9 mouse cellular contexts compared by ENCODE assay signal in the genomic region with DNA sequence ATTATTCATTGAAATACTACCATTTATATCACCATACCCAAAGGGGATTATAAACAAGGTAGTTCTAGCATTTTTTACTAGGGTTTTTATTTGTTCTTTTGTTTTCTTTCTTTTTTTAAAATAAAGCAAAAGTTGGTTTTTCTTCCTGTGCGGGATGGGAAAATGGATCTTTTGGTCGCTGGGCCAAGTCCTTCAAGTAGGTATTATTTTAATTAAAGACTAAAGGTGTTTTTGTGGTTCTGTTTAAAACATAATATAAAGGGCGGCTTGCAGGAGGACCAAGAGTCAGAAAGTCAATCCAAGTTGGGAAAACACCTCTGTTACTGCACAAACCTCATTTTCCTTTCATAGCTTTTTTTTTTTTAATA. TPM values are rescaled to one million over a fixed set of nuclear protein-coding genes. Genes with fewer than 3 reads are reported as not detected.
DNase-seq lines count a peak whose midpoint lies in the region; ATAC-seq and TF ChIP-seq lines count a peak whose summit lies in the region.
"Had no signal": no experiment of that assay in that cellular context is flagged by ENCODE, and none has a peak within 500 bp of the region (broad histone marks: within the 10 kb centered on the region; RNA-seq: fewer than 3 reads in every experiment).

No protein-coding gene starts in this region.

- H3K9ac ChIP-seq in kidney, embryonic 14.5 days (ENCODE audit: low read depth, low read length), result peak overlapping the region; percentile 76
- no peak overlapping the region for H3K9ac ChIP-seq in hindbrain, embryonic 15.5 days
- peak overlapping the region; percentile 50 for H3K9ac ChIP-seq in midbrain, embryonic 15.5 days

- H3K27ac ChIP-seq in kidney, embryonic 14.5 days (ENCODE audit: low read depth, low read length), result no peak overlapping the region
- 0 out of 2 replicates have a peak overlapping the region, but pooled peaks have one; percentile 95 for H3K27ac ChIP-seq in bone marrow macrophage, adult 2 months (ENCODE audit: insufficient read depth, low read depth, low read length)
- H3K27ac ChIP-seq in hindbrain, embryonic 15.5 days (replicated peaks), result peak overlapping the region; percentile 88; the same call in 1 of the 2 replicates
- H3K27ac ChIP-seq in midbrain, embryonic 15.5 days, result peak overlapping the region; percentile 91; the same call in 1 of the 2 replicates

- no peaks in the 10 kb centered on the region for H3K27me3 ChIP-seq in kidney, embryonic 14.5 days (ENCODE audit: control insufficient read depth, insufficient read depth, low read length)
- no peaks in the 10 kb centered on the region for H3K27me3 ChIP-seq in hindbrain, embryonic 15.5 days
- no peaks in the 10 kb centered on the region for H3K27me3 ChIP-seq in midbrain, embryonic 15.5 days (replicated peaks)

- DNase-seq in kidney, postnatal 25 days, result no peak
- DNase-seq in gastrocnemius, postnatal 10 days, result no peak
- no peak for DNase-seq in cerebellum, postnatal 36 days
- DNase-seq in cerebellum, postnatal 4 days (ENCODE audit: low spot score in 2 of 2), result no peak
- DNase-seq: right cerebral cortex, adult 18-20 months had no signal

- ATAC-seq in kidney, embryonic 14.5 days (ENCODE audit: low FRiP score, low TSS enrichment), result no peak
- ATAC-seq in hindbrain, embryonic 15.5 days (ENCODE audit: low FRiP score, low read depth), result no peak
- ATAC-seq in midbrain, embryonic 15.5 days (replicated peaks), result no peak

- peak overlapping the region; percentile 55 for H3K4me3 ChIP-seq in kidney, embryonic 14.5 days (ENCODE audit: low read length)
- H3K4me3 ChIP-seq in bone marrow macrophage, adult 2 months (ENCODE audit: insufficient read depth, low read length), result peak overlapping the region; percentile 81
- peak overlapping the region; percentile 65 for H3K4me3 ChIP-seq in hindbrain, embryonic 15.5 days
- peak overlapping the region; percentile 75 for H3K4me3 ChIP-seq in midbrain, embryonic 15.5 days

- H3K4me2 ChIP-seq in kidney, embryonic 14.5 days (replicated peaks; ENCODE audit: low read depth, low read length), result peak overlapping the region; percentile 91
- peak overlapping the region; percentile 84 for H3K4me2 ChIP-seq in hindbrain, embryonic 15.5 days
- peak overlapping the region; percentile 91 for H3K4me2 ChIP-seq in midbrain, embryonic 15.5 days

- peaks cover 10% of the 10 kb centered on the region; the same call in 1 of the 2 replicates for H3K36me3 ChIP-seq in kidney, embryonic 14.5 days (ENCODE audit: control insufficient read depth, insufficient read depth, low read length)
- H3K36me3 ChIP-seq in hindbrain, embryonic 15.5 days, result no peaks in the 10 kb centered on the region
- no peaks in the 10 kb centered on the region for H3K36me3 ChIP-seq in midbrain, embryonic 15.5 days (replicated peaks)

- WGBS in kidney, embryonic 14.5 days, result 32% methylated on average over 3 of the region's 3 CpGs
- 31% methylated on average over 3 of the region's 3 CpGs for WGBS in hindbrain, embryonic 15.5 days
- 12% methylated on average over 3 of the region's 3 CpGs for WGBS in midbrain, embryonic 15.5 days

- no peaks in the 10 kb centered on the region for H3K9me3 ChIP-seq in kidney, embryonic 14.5 days (ENCODE audit: control insufficient read depth, low read length)
- H3K9me3 ChIP-seq in hindbrain, embryonic 15.5 days, result no peaks in the 10 kb centered on the region
- H3K9me3 ChIP-seq in midbrain, embryonic 15.5 days, result no peaks in the 10 kb centered on the region

- no peak for TF ChIP-seq POLR2A in bone marrow macrophage, adult 2 months (IDR thresholded peaks at IDR 0.05; ENCODE audit: borderline replicate concordance, low read depth, low read length)

- H3K4me1 ChIP-seq in kidney, embryonic 14.5 days (ENCODE audit: control insufficient read depth, insufficient read depth, low read length), result peaks cover 24% of the 10 kb centered on the region; the same call in 1 of the 2 replicates
- H3K4me1 ChIP-seq in bone marrow macrophage, adult 2 months (ENCODE audit: control insufficient read depth, insufficient read depth, low read length), result peaks cover 15% of the 10 kb centered on the region
- H3K4me1 ChIP-seq in hindbrain, embryonic 15.5 days (replicated peaks), result peaks cover 44% of the 10 kb centered on the region
- peaks cover 43% of the 10 kb centered on the region for H3K4me1 ChIP-seq in midbrain, embryonic 15.5 days

- no peak for TF ChIP-seq CTCF in bone marrow macrophage, adult 2 months (IDR thresholded peaks at IDR 0.05; ENCODE audit: low read depth, low read length)

RNA-seq across cellular contexts. Expression of a gene that starts 6.1 kb away (rescaled TPM):
- 14.5 and 15.3 TPM in 2 replicates for polyA plus RNA-seq in kidney, embryonic 14.5 days (2014; fragmentation: Nextera tagmentation; extraction: Ambion mirVana)
- polyA plus RNA-seq in bone marrow macrophage, adult 2 months (2012; ENCODE audit: insufficient read depth, insufficient read length, missing spikeins), result 84.8 and 88.6 TPM in 2 replicates
- 17.0 and 21.8 TPM in 2 replicates for polyA plus RNA-seq in hindbrain, embryonic 15.5 days (2015; fragmentation: Nextera tagmentation; extraction: Ambion mirVana)
- 24.4 and 25.3 TPM in 2 replicates for polyA plus RNA-seq in midbrain, embryonic 15.5 days (2015; fragmentation: Nextera tagmentation; extraction: Ambion mirVana)
- 10 to 100 TPM; 47.0 to 51.8 TPM for total RNA-seq in gastrocnemius, postnatal 10 days (2021)

RNA-seq across cellular contexts. Expression of a gene that starts 27.9 kb away (rescaled TPM):
- polyA plus RNA-seq in kidney, embryonic 14.5 days (2014; fragmentation: Nextera tagmentation; extraction: Ambion mirVana), result 12.1 and 13.1 TPM in 2 replicates
- 6.6 and 7.3 TPM in 2 replicates for polyA plus RNA-seq in bone marrow macrophage, adult 2 months (2012; ENCODE audit: insufficient read depth, insufficient read length, missing spikeins)
- 34.3 and 34.5 TPM in 2 replicates for polyA plus RNA-seq in hindbrain, embryonic 15.5 days (2015; fragmentation: Nextera tagmentation; extraction: Ambion mirVana)
- 40.1 and 44.0 TPM in 2 replicates for polyA plus RNA-seq in midbrain, embryonic 15.5 days (2015; fragmentation: Nextera tagmentation; extraction: Ambion mirVana)
- total RNA-seq in gastrocnemius, postnatal 10 days (2021), result 1 to 10 TPM; 6.4 to 6.8 TPM

RNA-seq across cellular contexts. Expression of a gene that starts 55.2 kb away (rescaled TPM):
- 4.4 and 4.6 TPM in 2 replicates for polyA plus RNA-seq in kidney, embryonic 14.5 days (2014; fragmentation: Nextera tagmentation; extraction: Ambion mirVana)
- 0.29 and 0.36 TPM in 2 replicates for polyA plus RNA-seq in bone marrow macrophage, adult 2 months (2012; ENCODE audit: insufficient read depth, insufficient read length, missing spikeins)
- 3.6 and 4.1 TPM in 2 replicates for polyA plus RNA-seq in hindbrain, embryonic 15.5 days (2015; fragmentation: Nextera tagmentation; extraction: Ambion mirVana)
- polyA plus RNA-seq in midbrain, embryonic 15.5 days (2015; fragmentation: Nextera tagmentation; extraction: Ambion mirVana), result 3.9 and 4.4 TPM in 2 replicates
- 1 to 10 TPM; 3.7 to 5.2 TPM for total RNA-seq in gastrocnemius, postnatal 10 days (2021)
